Mouse (Mus musculus): ENCODE results near the gene Paics. TPM values are rescaled to one million over a fixed set of nuclear protein-coding genes. Genes with fewer than 3 reads are reported as not detected.

The Paics gene
- polyA plus RNA-seq, 2 experiments = 78.7 to 172 TPM

DNA sequence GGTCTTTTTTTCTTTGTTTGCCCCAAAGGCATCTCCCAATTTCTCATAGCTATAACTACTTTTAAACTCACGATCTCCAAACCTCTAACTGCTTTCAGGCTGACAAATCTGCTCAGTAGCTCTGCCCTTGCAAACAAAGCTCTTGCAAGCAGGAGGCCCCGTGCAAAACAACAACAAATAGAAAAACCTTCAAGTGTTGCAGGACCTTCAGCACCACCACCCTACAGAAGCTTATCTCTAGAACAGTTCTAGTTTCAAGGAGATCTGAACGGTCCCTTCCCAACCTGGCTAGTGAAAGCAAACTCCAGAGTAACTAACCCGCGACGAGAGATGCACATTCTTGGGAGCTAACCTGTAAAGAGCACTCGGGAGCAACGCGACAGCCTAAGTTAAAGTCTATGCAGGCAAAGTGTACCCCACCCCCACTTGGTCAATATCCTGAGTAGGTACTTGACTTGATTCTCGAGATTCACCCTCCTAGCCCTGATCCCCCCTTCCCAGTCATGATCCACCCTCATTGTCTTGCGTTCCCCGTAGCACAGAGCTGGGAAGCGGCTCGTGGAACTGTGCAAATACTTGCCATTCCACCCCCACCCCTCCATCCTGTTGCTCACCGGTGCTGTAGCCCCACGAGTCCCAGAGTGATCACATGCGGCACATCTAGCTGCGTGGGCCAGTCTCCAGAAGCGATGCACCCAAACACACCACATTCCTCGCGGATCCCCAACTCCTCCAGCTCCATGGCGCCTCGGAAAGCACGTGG lies 583 bp upstream of the Paics start:
- Histone ChIP-seq H3K4me2 (ENCODE audit: low read depth) (peak overlapping the region; percentile 91), H3K27me3 (ENCODE audit: control insufficient read depth, insufficient read depth, low read length) (no peaks in the 10 kb centered on the region), H3K27ac (peak overlapping the region; percentile 38), H3K36me3 (replicated peaks; ENCODE audit: control insufficient read depth, insufficient read depth, low read depth) (peaks cover 28% of the 10 kb centered on the region), H3K9me3 (ENCODE audit: control insufficient read depth, low read length) (no peaks in the 10 kb centered on the region), H3K9ac (replicated peaks) (peak overlapping the region; percentile 73), H3K4me3 (ENCODE audit: insufficient read depth in 1 of 2, low read depth in 2 of 2, low read length in 2 of 2) (peak overlapping the region; percentile 65 to 88), H3K4me1 (replicated peaks; ENCODE audit: control insufficient read depth in 2 of 2, insufficient read depth in 2 of 2, low read length in 1 of 2) (peaks cover 14 to 30% of the 10 kb centered on the region in 2 experiments)
- under 1% methylated on average over 24 of the region's 24 CpGs for WGBS (ENCODE audit: insufficient replicate concordance)
- ATAC-seq (ENCODE audit: insufficient read depth) = peak; percentile 1; the same call in 1 of the 2 replicates
- DNase-seq (ENCODE audit: low read depth in 3 of 3, low spot score in 3 of 3) = no peak
- TF ChIP-seq CTCF (IDR thresholded peaks at IDR 0.05; ENCODE audit: low read depth) (no peak), EP300 (IDR thresholded peaks at IDR 0.05; ENCODE audit: low read depth) (no peak)

DNA sequence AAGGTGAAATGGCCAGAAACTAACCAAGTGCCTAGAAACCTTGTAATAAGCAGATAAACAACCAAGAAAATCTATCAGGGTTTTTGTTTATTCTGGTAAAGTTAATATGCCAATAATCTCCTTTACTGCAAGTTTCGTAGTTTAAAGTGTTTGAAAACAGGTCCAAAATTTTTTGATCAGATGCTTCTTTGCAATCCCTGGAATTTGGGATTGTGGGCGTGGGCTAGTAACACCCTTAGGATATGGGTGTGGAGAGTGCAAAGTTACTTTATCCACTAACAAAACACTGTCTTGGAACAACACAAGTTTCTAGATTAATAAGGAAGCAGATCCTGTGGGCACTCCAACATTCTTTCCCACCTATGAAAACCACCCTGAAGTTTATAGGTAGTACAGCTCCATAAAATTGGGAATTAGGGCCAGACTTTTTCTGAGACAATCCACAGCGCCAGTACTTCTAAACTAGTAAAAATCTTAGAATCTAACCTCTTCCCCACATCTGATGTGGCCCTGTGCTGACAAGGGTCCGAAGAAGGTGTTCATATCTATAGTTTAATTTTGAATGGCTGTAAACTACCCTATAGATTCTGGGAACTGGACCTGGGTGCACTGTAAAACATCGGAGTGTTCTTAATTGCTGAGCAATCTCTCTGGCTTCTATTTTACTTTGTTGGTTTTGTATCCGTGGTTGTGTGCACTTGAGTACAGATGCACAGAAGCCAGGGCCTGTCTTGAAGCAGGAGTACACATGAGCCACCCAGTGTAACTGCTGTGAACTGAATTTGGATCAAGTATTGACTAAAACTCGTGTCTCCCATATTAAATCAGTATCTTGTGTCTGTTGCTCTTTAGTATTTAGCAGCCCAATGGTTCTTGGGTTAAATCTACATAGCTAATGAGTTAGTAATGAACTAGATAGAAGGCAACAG lies 1.3 kb downstream of the Paics start:
- DNase-seq (ENCODE audit: low read depth in 3 of 3, low spot score in 3 of 3) = no peak
- TF ChIP-seq EP300 (IDR thresholded peaks at IDR 0.05; ENCODE audit: low read depth) = no peak
- TF ChIP-seq CTCF (IDR thresholded peaks at IDR 0.05; ENCODE audit: low read depth) = no peak
- 5% methylated on average over 7 of the region's 7 CpGs for WGBS (ENCODE audit: insufficient replicate concordance)

DNA sequence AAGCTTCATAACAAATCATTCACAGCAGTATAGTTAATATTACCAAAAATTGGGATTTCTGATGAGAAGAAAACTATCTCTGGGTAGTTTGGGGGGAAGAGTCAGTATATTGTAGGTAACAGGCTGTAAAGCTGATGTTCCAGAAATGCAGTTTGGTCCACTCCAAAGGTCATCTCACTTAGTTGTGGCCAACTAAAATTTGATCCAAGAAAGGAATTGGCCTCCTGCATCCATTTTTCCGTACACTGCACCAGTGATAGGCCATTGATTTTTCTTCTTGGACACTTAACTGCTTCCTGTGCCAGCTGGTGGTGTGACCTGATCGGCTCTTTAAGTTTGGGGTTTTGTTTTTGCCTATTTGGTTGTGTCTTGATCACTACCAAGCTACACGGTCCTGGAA lies 2.7 kb downstream of the Paics start:
- Histone ChIP-seq H3K36me3 (replicated peaks; ENCODE audit: control insufficient read depth, insufficient read depth, low read depth) (peaks cover 39% of the 10 kb centered on the region), H3K27me3 (ENCODE audit: control insufficient read depth, insufficient read depth, low read length) (no peaks in the 10 kb centered on the region), H3K9me3 (ENCODE audit: control insufficient read depth, low read length) (no peaks in the 10 kb centered on the region), H3K27ac (no peak overlapping the region), H3K4me1 (replicated peaks; ENCODE audit: control insufficient read depth in 2 of 2, insufficient read depth in 2 of 2, low read length in 1 of 2) (peaks cover 8 to 22% of the 10 kb centered on the region in 2 experiments; a peak in 3 of 4 replicates), H3K4me2 (ENCODE audit: low read depth) (peak overlapping the region; percentile 91), H3K9ac (replicated peaks) (peak overlapping the region; percentile 24; the same call in 1 of the 2 replicates), H3K4me3 (ENCODE audit: insufficient read depth in 1 of 2, low read depth in 2 of 2, low read length in 2 of 2) (peak overlapping the region in 1 of 2 experiments; percentile 3; a peak in 1 of 4 replicates)
- no peak for TF ChIP-seq CTCF (IDR thresholded peaks at IDR 0.05; ENCODE audit: low read depth)
- no peak for TF ChIP-seq EP300 (IDR thresholded peaks at IDR 0.05; ENCODE audit: low read depth)
- WGBS (ENCODE audit: insufficient replicate concordance) = 65% methylated on average over 3 of the region's 3 CpGs
- DNase-seq (ENCODE audit: low read depth in 3 of 3, low spot score in 3 of 3) = no peak
- ATAC-seq (ENCODE audit: insufficient read depth) = no peak

More for the DNA sequence above, 1.3 kb downstream of the Paics start:
- peak overlapping the region; percentile 73 for H3K27ac ChIP-seq
- no peaks in the 10 kb centered on the region for H3K27me3 ChIP-seq (ENCODE audit: control insufficient read depth, insufficient read depth, low read length)
- ATAC-seq (ENCODE audit: insufficient read depth) = no peak
- peaks cover 11 to 27% of the 10 kb centered on the region in 2 experiments for H3K4me1 ChIP-seq (replicated peaks; ENCODE audit: control insufficient read depth in 2 of 2, insufficient read depth in 2 of 2, low read length in 1 of 2)
- peak overlapping the region; percentile 89 for H3K9ac ChIP-seq (replicated peaks)
- peaks cover 36% of the 10 kb centered on the region for H3K36me3 ChIP-seq (replicated peaks; ENCODE audit: control insufficient read depth, insufficient read depth, low read depth)
- peak overlapping the region; percentile 88 to 89 for H3K4me3 ChIP-seq (ENCODE audit: insufficient read depth in 1 of 2, low read depth in 2 of 2, low read length in 2 of 2)
- peak overlapping the region; percentile 91 for H3K4me2 ChIP-seq (ENCODE audit: low read depth)
- no peaks in the 10 kb centered on the region for H3K9me3 ChIP-seq (ENCODE audit: control insufficient read depth, low read length)

DNA sequence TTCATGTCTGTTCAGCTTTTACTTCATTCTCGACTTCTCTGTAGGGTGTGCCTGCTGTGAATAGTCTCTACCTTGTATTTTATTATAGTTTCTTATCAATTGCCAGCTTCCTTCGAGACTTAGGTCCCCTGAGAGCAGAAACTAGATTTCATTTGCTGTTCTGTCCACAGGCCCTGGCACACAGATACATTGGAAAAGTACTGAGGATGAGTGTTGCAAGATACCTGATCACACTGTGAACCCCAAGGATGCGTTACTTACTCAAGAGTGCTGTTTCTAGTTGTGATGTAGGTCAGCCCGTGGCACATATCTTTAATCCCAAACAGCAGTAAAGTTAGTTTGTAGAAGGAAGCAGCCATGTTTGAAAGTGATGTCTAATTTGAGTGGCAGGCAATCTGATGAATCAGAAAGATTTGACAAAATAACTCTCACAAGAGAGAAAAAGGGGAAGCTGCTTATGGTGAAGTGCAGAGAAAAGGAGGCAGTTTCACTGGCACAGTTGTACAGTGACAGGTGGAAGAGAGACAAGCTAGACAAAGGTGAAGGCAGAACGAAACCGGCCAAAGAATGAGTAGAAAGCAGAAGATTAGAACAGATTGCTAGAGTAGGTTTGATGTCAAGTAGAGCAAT lies 3.3 kb downstream of the Paics start:
- DNase-seq (ENCODE audit: low read depth in 3 of 3, low spot score in 3 of 3) (no peak), ATAC-seq (ENCODE audit: insufficient read depth) (no peak)
- 54% methylated on average over 6 of the region's 6 CpGs for WGBS (ENCODE audit: insufficient replicate concordance)
- H3K27me3 ChIP-seq (ENCODE audit: control insufficient read depth, insufficient read depth, low read length) = no peaks in the 10 kb centered on the region
- H3K36me3 ChIP-seq (replicated peaks; ENCODE audit: control insufficient read depth, insufficient read depth, low read depth) = peaks cover 42% of the 10 kb centered on the region
- peak overlapping the region; percentile 91 for H3K4me2 ChIP-seq (ENCODE audit: low read depth)
- H3K4me3 ChIP-seq (ENCODE audit: insufficient read depth in 1 of 2, low read depth in 2 of 2, low read length in 2 of 2) = peak overlapping the region in 1 of 2 experiments; percentile 3; a peak in 1 of 4 replicates
- no peaks in the 10 kb centered on the region for H3K9me3 ChIP-seq (ENCODE audit: control insufficient read depth, low read length)
- TF ChIP-seq CTCF (IDR thresholded peaks at IDR 0.05; ENCODE audit: low read depth) = no peak
- no peak overlapping the region for H3K27ac ChIP-seq
- peaks cover 7 to 20% of the 10 kb centered on the region in 2 experiments; a peak in 3 of 4 replicates for H3K4me1 ChIP-seq (replicated peaks; ENCODE audit: control insufficient read depth in 2 of 2, insufficient read depth in 2 of 2, low read length in 1 of 2)
- H3K9ac ChIP-seq (replicated peaks) = peak overlapping the region; percentile 24; the same call in 1 of the 2 replicates
